Mouse (Mus musculus) CH12.LX (cell line): ENCODE results near the gene Lrp6. TPM values are rescaled to one million over a fixed set of nuclear protein-coding genes. Genes with fewer than 3 reads are reported as not detected.

ENCODE experiments used
- DNase-seq: peaks from one replicate; pipeline ENCODE4 v3.0.0-alpha.2; 2013; ENCODE audit errors: extremely low read depth
- H3K27ac ChIP-seq: 2 replicates; pipeline ENCODE4 v1.5.1; 2012; ENCODE audit warnings: low read depth, mild to moderate bottlenecking, control low read depth, moderate library complexity; ENCODE audit not compliant: insufficient read depth
- H3K27me3 ChIP-seq: replicated peaks from 2 replicates; pipeline ENCODE3; 2012; ENCODE audit warnings: inconsistent platforms
- H3K36me3 ChIP-seq, 2 experiments: replicated peaks in 1 of 2; 2 replicates each; pipeline versions ENCODE3 to v1.6.1; 2012; ENCODE audit warnings: inconsistent platforms in 1 of 2, low read length in 1 of 2, mild to moderate bottlenecking in 1 of 2, mixed read lengths in 1 of 2, moderate library complexity in 1 of 2; ENCODE audit not compliant: control insufficient read depth in 1 of 2, insufficient read depth in 1 of 2
- H3K4me1 ChIP-seq, 2 experiments: 2 replicates each; pipeline ENCODE4 v1.6.1; 2012; ENCODE audit warnings: inconsistent platforms in 1 of 2, moderate library complexity in 1 of 2; ENCODE audit not compliant: insufficient read depth in 2 of 2, control insufficient read depth in 1 of 2
- H3K4me2 ChIP-seq: 2 replicates; pipeline ENCODE4 v1.6.1; 2012; ENCODE audit warnings: low read depth, mild to moderate bottlenecking, control low read depth; ENCODE audit not compliant: poor library complexity, insufficient read depth, severe bottlenecking
- H3K4me3 ChIP-seq, 3 experiments: fragments of 150-350 bp in 1 of 3; sonication (generic) in 1 of 3; replicated peaks in 1 of 3; 2 replicates each; pipeline versions ENCODE3 to v1.5.1; 2011 to 2012; ENCODE audit warnings: low read depth in 2 of 3, low read length in 2 of 3, mild to moderate bottlenecking in 2 of 3, moderate library complexity in 2 of 3, control low read depth in 1 of 3, improper control_type of control experiment in 1 of 3, inconsistent platforms in 1 of 3, mixed read lengths in 1 of 3; ENCODE audit not compliant: poor library complexity in 1 of 3
- H3K79me2 ChIP-seq: replicated peaks from 2 replicates; pipeline ENCODE4 v1.6.1; 2012; ENCODE audit warnings: mild to moderate bottlenecking, moderate library complexity; ENCODE audit not compliant: control insufficient read depth, poor library complexity, insufficient read depth, severe bottlenecking; ENCODE audit errors: extremely low read depth
- H3K9ac ChIP-seq: 2 replicates; pipeline ENCODE4 v1.6.1; 2012; ENCODE audit warnings: low read depth, mild to moderate bottlenecking, control low read depth, moderate library complexity; ENCODE audit not compliant: insufficient read depth
- H3K9me3 ChIP-seq: replicated peaks from 2 replicates; pipeline ENCODE3; 2012; ENCODE audit warnings: low read length, inconsistent platforms, mixed read lengths
- ETS1 ChIP-seq: conservative IDR thresholded peaks from 2 replicates; pipeline ENCODE4 v1.6.1; 2012; ENCODE audit warnings: low read depth, mild to moderate bottlenecking, inconsistent platforms, low read length, improper control_type of control experiment, moderate library complexity
- MAX ChIP-seq: IDR thresholded peaks from 2 replicates; pipeline ENCODE4 v1.6.1; 2011; ENCODE audit warnings: low read length, improper control_type of control experiment
- MXI1 ChIP-seq: IDR thresholded peaks from 2 replicates; pipeline ENCODE4 v1.6.1; 2011; ENCODE audit warnings: mild to moderate bottlenecking, low read depth, low read length, improper control_type of control experiment
- MYC ChIP-seq: IDR thresholded peaks from 2 replicates; pipeline ENCODE4 v1.6.1; 2011; ENCODE audit warnings: low read depth, mild to moderate bottlenecking, improper control_type of control experiment, low read length
- NELFE ChIP-seq: IDR thresholded peaks from 2 replicates; pipeline ENCODE4 v1.6.1; 2011; ENCODE audit warnings: low read depth, low read length, improper control_type of control experiment
- NRF1 ChIP-seq: IDR thresholded peaks from 2 replicates; pipeline ENCODE4 v1.6.1; 2014; ENCODE audit warnings: low read depth, mild to moderate bottlenecking, inconsistent platforms, low read length, improper control_type of control experiment, moderate library complexity
- POLR2A ChIP-seq: IDR thresholded peaks from 2 replicates; pipeline ENCODE4 v1.6.1; 2011; ENCODE audit warnings: low read depth, mild to moderate bottlenecking, improper control_type of control experiment, low read length
- RCOR1 ChIP-seq: conservative IDR thresholded peaks from 2 replicates; pipeline ENCODE4 v1.6.1; 2012; ENCODE audit warnings: low read depth, mild to moderate bottlenecking, inconsistent platforms, low read length, improper control_type of control experiment
- TBP ChIP-seq: conservative IDR thresholded peaks from 2 replicates; pipeline ENCODE4 v1.6.1; 2011; ENCODE audit warnings: low read depth, low read length, improper control_type of control experiment
- ZC3H11A ChIP-seq: IDR thresholded peaks from 2 replicates; pipeline ENCODE4 v1.6.1; 2012; ENCODE audit warnings: low read depth, mild to moderate bottlenecking, inconsistent platforms, low read length, improper control_type of control experiment
- ZKSCAN1 ChIP-seq: IDR thresholded peaks from 2 replicates; pipeline ENCODE4 v1.6.1; 2012; ENCODE audit warnings: low read depth, inconsistent platforms, low read length, improper control_type of control experiment, borderline replicate concordance
- ZNF384 ChIP-seq: IDR thresholded peaks from 2 replicates; pipeline ENCODE4 v1.6.1; 2012; ENCODE audit warnings: low read depth, low read length, improper control_type of control experiment, inconsistent platforms
- dilution Hi-C: fragments of 300-500 bp; cut with MboI; formaldehyde crosslinking; loops from 2 replicates; pipeline ENCODE4 v1.14.3; 2020; ENCODE audit warnings: low sequenced_read_pairs; ENCODE audit not compliant: extremely low pct_unique_long_range_greater_than_20kb, extremely low pct_ligation_motif_present
- in situ Hi-C: fragments of 300-500 bp; cut with MboI; formaldehyde crosslinking; loops from 3 replicates; pipeline ENCODE4 v1.14.3; 2019; ENCODE audit warnings: low sequenced_read_pairs, low pct_ligation_motif_present, low pct_unique_long_range_greater_than_20kb, mixed read lengths
- polyA plus RNA-seq: library from polyadenylated mRNA; unstranded; fragments of >175 nt; gene quantifications from 2 replicates; pipeline ENCODE4 v1.2.1, GENCODE M21; 2012; ENCODE audit warnings: low read depth; ENCODE audit not compliant: insufficient read length
- total RNA-seq, 2 experiments: library from RNA; depleted of rRNA; stranded (reverse); fragments of 300-350 nt in 1 of 2; fragments of >200 nt in 1 of 2; gene quantifications; 2 replicates each; pipeline ENCODE4 v1.2.3; 2012 to 2014

The Lrp6 gene
- total and polyA plus RNA-seq, 3 experiments: 12.4 to 15.6 (median 13.3) TPM

GRCm38 (mm10) chr6:134599239-134599638 is 32.5 kb upstream of the Lrp6 start:
- dilution Hi-C loops: no loop called here
- H3K27me3 ChIP-seq: no peaks in the 10 kb centered on the region
- no peaks in the 10 kb centered on the region for H3K36me3 ChIP-seq
- in situ Hi-C loops: no loop called here
- DNase-seq: no peak
- no peaks in the 10 kb centered on the region for H3K4me1 ChIP-seq
- H3K4me3 ChIP-seq: no peak overlapping the region
- H3K27ac ChIP-seq: no peak overlapping the region
- no peak for TF ChIP-seq ZC3H11A
- TF ChIP-seq MYC: no peak
- TF ChIP-seq RCOR1: no peak
- no peak for TF ChIP-seq POLR2A
- no peak for TF ChIP-seq MAX
- no peak for TF ChIP-seq MXI1
- TF ChIP-seq TBP: no peak
- TF ChIP-seq NELFE: no peak
- TF ChIP-seq ETS1: no peak
- H3K4me2 ChIP-seq: no peak overlapping the region
- no peaks in the 10 kb centered on the region for H3K79me2 ChIP-seq
- no peak overlapping the region for H3K9ac ChIP-seq
- H3K9me3 ChIP-seq: no peaks in the 10 kb centered on the region

DNA sequence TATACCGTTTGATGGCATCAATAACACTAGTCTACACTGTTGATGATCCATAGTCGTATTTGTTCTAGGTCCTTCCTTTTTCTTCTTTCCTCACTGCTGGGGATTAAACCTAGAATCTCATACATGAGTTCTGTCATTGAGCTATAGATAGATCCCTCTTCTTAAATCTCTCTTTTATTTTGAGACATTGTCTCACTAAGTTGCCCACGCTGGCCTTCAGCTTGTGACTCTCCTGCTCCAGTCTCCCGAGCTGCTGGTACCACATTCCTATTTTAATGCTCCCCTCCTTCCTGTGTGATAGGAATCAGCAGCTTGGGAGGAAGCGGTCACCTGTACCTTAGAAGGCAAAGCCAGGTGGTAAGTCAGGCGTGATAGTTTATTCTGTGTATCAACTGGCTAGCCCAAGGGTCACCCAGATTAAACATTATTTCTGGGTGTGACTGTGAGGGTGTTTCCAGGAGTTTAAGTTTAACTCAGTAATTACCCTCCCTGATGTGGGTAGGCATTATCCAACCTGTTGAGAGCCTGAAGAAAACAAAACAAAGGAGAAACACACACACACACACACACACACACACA is 31.0 kb upstream of the Lrp6 start:
- in situ Hi-C loops: no loop called here
- DNase-seq: no peak
- Histone ChIP-seq H3K9ac (no peak overlapping the region), H3K9me3 (no peaks in the 10 kb centered on the region), H3K4me1 (no peaks in the 10 kb centered on the region), H3K36me3 (no peaks in the 10 kb centered on the region), H3K27me3 (no peaks in the 10 kb centered on the region), H3K4me3 (no peak overlapping the region), H3K27ac (no peak overlapping the region), H3K79me2 (no peaks in the 10 kb centered on the region)
- dilution Hi-C loops: no loop called here
- TF ChIP-seq MXI1: no peak
- TF ChIP-seq, all 38 proteins: peak for 0
- no peak overlapping the region for H3K4me2 ChIP-seq

- Histone ChIP-seq H3K4me2 (no peak overlapping the region), H3K79me2 (no peaks in the 10 kb centered on the region), H3K9ac (no peak overlapping the region), H3K27me3 (no peaks in the 10 kb centered on the region), H3K36me3 (no peaks in the 10 kb centered on the region), H3K27ac (no peak overlapping the region), H3K4me1 (no peaks in the 10 kb centered on the region), H3K4me3 (no peak overlapping the region), H3K9me3 (no peaks in the 10 kb centered on the region)
- in situ Hi-C loops: no loop called here
- dilution Hi-C loops: no loop called here
- no peak for DNase-seq
- TF ChIP-seq ZKSCAN1: no peak
- no peak for TF ChIP-seq NRF1
- no peak for TF ChIP-seq ZNF384
Measured at GRCm38 (mm10) chr6:134594569-134595442, 28.0 kb upstream of the Lrp6 start.
